Mouse (Mus musculus) kidney, adult 8-10 months (tissue): ENCODE measurements at regions not wholly inside any gene's neighbourhood (a gene's known extent, or its start where the extent isn't known, plus 50 kb on each side); places are given as distances from the start of the nearest gene placed in this dataset.

Experiments
- DNase-seq, 2 experiments: peaks; one replicate each; pipeline ENCODE4 v3.0.0; 2022

DNA sequence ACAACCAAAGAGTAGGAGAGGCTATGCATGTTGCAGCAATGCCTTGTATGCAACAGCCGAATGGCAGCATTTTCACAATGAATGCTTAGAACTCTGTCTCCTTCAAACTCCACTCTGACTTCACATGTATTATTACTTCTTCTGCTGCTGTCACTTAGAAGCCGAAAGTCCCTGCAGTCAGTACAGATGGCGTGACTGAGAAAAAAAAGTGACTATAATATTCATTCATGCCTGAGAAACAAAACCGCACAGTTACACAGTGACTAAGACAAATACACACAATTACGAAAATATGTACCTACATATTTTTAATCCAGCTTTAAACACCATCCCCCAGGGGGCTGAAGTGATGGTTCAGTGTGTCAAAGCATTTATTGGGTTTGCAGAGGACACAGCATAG, 154.8 kb upstream of the Pitx2 start:
- no peak for DNase-seq

DNA sequence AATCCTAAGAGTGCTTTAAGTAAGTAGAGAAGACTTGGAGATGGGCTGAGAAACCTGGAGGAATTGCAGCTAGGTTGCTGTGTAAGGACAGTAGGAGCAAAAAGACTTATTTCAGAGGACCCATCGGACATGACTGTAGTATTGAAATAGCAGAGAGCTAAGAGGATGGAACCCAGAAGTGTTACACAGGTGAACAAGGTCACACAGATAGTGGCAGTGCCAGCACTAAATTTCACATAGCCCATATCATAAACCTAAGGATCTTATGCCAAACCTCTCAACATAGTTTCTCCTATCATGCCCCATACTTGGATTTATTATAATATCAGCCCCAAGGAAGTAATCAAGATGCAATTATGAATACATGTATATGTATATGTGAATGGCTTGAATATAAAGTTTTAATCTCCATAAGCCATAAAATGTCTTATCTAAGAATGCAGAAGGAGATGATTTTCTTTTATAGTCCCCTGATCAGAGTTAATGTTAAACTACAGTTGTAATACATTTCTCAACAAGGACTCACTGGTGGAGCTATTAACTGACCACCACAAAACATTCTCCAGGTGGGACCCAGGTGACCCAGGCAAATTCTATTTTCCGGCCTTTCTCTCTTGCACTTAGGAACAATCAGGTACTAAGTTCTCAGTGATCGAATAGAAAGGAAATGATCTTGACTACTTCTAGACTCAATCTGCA, 149.6 kb upstream of the Pitx2 start:
- DNase-seq = no peak

DNA sequence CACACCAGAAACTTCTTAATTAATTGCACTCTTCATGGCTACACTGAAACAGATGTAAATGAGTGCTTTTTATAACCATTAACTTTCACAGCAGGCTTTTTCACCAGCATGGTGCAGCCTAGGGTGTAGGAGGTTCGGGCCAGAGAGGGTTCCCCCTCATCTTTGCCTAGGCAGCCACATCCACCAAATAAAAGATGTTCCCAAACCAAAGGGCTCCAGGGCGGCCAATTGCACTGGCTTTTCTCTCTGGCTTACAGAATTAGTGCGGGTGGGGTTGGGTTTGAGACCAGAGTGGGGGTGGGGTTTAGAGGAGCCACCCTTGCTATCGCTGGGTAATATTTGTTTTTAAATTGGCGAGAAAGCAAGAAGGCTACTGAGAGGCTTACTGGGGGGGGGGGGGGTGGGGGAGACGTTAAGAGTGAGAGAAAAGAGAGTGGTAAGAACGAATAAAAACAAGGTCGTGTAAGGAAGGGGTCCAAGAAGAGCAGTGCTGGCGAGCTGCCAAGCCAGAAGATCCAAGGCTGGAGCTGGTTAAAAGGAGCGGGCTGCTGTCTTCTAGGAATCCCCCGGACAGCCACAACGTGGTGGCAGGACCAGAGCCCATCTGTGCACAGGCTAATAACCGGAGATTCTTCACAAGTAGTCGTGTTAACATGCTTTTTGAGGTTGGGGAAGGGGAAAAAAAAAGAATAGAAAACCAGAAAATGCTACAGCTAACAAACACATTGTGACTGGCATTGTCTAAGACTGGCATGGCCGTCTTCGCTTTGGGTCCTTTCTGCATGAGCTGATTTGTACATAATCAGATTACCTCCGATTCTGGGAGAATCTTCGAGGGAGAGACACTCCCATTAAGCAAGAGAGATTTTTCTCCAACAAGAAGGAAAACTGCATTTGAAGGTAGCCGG, 134.0 kb upstream of the Pitx2 start:
- no peak for DNase-seq

DNA sequence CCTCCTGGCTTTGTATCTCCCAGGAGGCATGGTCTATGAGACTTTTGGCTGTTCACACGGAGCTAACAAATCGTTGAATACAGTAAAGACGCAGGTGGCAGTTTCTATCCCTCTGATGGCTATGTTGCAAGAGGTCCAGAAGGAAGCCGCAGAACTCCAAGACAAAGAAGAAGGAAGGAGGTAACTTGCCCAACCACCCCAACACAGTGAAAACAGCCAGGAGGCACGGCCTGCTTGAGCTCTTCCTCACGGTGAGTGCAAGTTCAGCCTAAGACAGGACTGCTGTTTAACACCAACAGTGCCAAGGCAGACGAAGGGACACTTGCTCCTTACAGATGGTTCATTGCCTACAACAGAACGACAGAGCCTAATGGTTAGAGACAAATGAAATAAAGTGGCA, 130.0 kb upstream of the Pitx2 start:
- no peak for DNase-seq

DNA sequence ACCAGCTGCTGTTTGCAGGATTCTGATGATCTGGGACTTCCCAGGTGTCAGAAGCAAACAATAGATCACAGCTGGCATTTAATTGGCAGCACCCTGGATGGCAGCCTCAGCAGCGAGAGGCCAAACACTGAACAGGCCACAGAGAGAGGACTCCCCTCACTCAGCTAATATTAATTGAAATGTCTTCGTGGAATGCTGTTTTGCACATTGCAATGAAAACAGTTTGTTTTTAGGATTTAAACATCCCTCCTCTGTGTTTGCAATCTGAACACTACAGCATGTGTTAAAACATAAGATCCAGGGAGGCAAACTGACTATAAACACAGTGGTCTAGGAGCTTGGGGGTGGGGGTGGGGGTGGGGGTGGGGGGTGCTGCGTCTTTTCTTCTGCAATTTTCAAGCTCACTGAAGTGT, 129.2 kb upstream of the Pitx2 start:
- no peak for DNase-seq

DNA sequence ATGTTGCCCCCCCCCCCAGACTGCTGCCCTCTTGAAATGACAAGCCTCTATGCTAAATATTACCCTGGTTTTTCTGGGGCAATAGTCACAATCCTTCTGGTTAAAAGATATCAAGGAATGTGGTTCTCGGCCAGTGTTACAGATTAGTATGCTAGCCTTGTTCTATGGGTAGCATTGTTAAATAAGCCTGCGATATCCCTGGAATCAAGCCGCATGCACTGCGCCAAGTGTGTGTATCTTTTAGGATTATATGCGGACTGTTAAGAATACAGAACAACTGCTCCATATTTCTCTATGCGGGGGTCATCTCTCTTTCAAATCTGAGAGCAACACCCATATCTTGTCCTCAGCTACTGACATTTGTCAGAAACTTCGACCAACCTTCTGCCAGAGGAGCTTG, 128.7 kb upstream of the Pitx2 start:
- no peak for DNase-seq

DNA sequence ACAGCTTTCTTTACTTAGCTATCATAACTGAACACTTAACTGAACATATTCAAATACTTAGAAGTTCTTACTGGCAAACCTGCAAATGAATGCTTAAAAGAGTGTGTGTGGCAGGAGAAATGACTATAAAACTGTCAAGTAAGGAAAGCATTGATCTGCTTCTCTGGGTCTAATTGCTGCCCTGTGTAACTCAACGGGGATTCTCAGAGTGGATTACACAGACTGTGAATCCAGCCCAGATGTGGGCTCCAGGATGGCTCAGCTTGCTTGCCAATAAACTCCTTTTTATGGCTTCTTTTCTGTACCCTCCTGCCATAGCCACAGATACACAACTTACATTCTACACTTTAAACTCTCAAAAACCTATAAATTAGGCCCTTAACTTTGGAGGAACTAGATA, 123.3 kb upstream of the Pitx2 start:
- no peak for DNase-seq

DNA sequence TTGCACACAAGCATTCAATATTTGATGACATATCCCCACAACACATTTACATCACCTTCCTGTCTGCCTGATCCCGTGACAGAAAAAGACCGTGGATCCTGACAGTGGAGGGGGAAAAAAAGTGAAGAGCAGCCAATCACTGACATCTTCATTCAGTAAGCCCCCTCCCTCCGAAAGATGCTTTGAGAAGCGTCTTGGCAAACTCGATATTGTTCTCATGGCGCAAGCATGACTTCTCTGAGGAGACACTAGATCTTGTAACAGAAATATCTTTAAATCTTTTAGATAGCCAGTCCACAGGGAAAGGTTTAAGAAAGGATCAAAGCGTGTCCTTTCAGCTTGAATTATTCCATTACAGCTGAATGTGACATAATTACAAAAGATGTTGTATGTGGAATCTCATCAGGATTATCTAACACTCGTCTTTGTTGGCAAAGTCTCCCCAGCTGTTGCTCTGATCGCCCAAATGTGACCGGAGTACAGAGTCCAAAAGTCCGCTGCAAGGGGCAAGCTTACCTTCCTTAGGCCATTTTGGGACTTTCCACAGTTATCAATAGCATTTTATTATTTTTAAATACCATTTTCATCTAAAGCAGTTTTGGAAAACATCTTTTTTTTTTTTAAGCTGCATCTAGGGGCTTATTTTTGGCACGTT, 95.8 kb upstream of the Pitx2 start:
- peak; percentile 18 to 48 for DNase-seq

DNA sequence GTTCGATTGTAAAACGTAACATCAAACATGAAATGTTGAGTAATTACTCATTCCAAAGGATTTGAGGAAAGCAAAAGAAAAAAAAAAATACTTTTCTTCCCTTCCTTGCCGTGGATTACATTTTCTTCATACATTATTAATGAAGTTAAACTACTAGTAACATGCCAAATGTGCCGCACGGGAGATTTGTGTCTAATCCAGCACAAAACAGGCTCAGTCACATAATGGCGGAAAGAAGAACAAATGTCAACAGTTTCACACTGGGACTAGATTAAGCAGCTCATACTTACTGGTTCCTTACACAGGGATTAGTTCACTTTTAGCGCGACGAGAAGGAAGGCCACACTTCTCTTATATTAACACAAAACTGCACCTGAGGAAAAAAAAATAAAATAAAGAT, 94.9 kb upstream of the Pitx2 start:
- DNase-seq = no peak

DNA sequence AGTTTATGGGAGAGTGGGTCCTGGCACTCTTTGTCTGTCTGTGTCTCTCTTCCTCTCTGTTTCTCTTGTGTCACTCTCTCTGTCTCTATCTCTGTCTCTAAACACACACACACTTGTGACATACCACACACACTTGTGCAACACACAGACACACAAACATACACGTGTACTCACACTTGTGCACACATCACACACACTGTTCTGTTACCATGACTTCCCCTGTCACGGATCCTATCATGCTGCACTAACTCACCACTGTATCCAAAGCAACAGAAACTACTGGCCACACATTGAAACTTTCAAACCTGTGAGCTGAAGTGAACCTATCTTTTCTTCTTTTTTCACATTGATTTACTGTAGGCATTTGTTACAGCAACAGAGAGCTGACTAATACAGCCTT, 93.5 kb upstream of the Pitx2 start:
- no peak for DNase-seq

DNA sequence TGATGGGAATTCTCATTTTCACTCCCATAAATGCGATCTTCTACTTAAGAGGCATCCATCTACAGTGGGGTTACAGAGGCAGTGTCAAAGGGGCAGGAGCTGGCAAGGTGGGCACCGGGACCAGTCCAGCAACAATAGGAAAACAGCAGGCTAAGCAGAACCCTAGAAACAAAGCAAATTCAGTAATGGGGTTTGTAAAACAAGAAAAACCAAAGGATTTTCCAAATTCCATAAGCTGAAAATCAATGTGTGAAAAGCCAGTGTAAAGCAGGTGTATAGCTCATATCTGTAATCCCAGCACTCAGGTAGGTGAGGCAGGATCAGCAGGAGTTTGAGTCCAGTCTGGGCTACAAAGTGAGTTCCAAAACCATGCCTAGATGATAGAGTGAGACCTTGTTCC, 69.2 kb upstream of the Pitx2 start:
- DNase-seq = no peak

DNA sequence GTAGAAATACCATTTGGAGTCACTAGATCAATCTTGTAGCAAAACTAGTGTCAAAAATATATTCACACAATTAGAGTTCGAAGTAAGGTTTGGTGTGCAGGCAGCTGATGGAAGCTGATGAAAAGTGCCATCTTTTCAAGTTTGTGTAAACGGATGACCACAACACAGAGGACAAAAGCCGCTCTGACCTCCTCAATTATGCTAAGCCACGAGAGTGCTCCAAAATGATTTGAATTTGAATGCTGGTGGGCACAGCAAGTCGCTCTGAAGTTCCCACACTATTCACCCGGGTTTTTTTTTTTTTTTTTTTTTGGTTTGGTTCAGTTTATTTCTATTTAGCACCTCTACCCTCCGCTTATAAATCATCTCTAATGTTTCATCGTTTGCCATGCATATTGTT, 68.5 kb upstream of the Pitx2 start:
- DNase-seq = no peak

DNA sequence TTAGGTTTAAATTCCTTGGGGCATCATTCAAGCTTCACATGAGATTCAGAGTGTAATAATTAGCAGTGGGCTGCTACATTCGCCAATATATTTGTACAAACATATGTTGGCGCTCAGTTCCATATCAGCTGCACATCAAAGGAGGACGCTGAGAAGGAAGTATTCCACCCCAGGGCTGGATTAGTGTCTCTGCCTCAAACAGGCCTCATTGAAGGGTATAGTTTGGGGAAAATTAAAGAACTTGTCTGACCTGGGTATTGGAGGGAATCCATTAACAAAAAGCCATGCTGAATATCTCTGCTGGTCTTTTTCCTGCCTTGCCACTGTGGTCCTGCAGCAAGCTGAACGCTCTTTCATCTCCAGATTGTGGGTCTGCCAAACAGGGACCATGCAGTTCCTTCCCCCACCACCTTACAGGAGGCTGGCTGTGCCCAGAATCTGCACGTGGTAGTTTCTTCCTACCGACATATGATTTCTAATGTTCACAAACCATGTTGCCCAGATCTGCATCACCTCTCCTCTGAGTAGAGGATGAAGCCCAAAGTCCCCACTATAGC, 67.7 kb upstream of the Pitx2 start:
- DNase-seq = no peak
